Mouse (Mus musculus): ENCODE results near the gene Usf2.

DNA sequence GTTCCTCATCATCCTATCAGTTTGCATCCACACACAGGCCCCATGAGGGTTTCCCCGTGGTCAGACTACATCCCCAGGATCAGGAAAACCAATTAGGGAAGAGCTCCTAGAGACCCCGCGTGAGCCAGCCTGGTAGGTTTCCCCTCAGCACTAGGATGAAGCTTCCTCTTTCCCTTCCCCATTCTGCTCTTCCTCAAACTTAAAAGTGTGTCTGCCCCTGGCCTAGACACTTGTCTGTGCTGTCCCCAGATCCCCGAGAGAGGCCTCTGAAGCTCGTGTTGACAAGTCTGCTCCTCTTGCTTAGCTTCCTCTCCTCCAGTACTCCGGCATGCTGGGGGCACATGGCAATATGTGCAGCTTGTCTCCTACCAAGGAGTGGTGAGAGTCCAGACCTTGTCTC, 3.1 kb downstream of the Usf2 start:
- no peak for TF ChIP-seq CTCF (conservative IDR thresholded peaks at IDR 0.05; ENCODE audit: low read length)
- no peak for TF ChIP-seq POU5F1 (IDR thresholded peaks at IDR 0.05; ENCODE audit: borderline replicate concordance, low read length)
- TF ChIP-seq NANOG (IDR thresholded peaks at IDR 0.05; ENCODE audit: borderline replicate concordance, low read length) = no peak
